Mouse (Mus musculus): ENCODE data around the gene Cryaa.

- TF ChIP-seq CTCF (IDR thresholded peaks at IDR 0.05; ENCODE audit: insufficient read depth, low read depth, low read length) (no peak), POLR2A (IDR thresholded peaks at IDR 0.05; ENCODE audit: insufficient read depth, low read depth, low read length) (no peak)
Observed at GRCm38 (mm10) chr17:31642331-31642730, 35.3 kb upstream of the Cryaa start.

All from olfactory bulb, adult 2 months (tissue).